Mouse (Mus musculus): ENCODE measurements around the gene Prkca. TPM values are rescaled to one million over a fixed set of nuclear protein-coding genes. Genes with fewer than 3 reads are reported as not detected.

Gene Prkca
- polyA plus RNA-seq, 1 experiment = 5.1 TPM

GRCm38 (mm10) chr11:108297956-108298355 is 45.8 kb downstream of the Prkca start:
- no peak for DNase-seq (ENCODE audit: low read depth)

GRCm38 (mm10) chr11:108295373-108295772 is 48.4 kb downstream of the Prkca start:
- no peak for DNase-seq (ENCODE audit: low read depth)

GRCm38 (mm10) chr11:108294305-108294813 is 49.4 kb downstream of the Prkca start:
- DNase-seq (ENCODE audit: low read depth) = no peak

- no peak for DNase-seq (ENCODE audit: low read depth)
Measured at GRCm38 (mm10) chr11:108293843-108294242, 49.9 kb downstream of the Prkca start.

- no peak for DNase-seq (ENCODE audit: low read depth)
Measured at GRCm38 (mm10) chr11:108289192-108289591, 54.5 kb downstream of the Prkca start.

GRCm38 (mm10) chr11:108287321-108287720 is 56.4 kb downstream of the Prkca start:
- DNase-seq (ENCODE audit: low read depth) = no peak

GRCm38 (mm10) chr11:108285046-108285445 is 58.7 kb downstream of the Prkca start:
- no peak for DNase-seq (ENCODE audit: low read depth)

GRCm38 (mm10) chr11:108282850-108283459 is 60.8 kb downstream of the Prkca start:
- DNase-seq (ENCODE audit: low read depth) = no peak

GRCm38 (mm10) chr11:108279748-108280373 is 63.9 kb downstream of the Prkca start:
- no peak for DNase-seq (ENCODE audit: low read depth)

- no peak for DNase-seq (ENCODE audit: low read depth)
Measured at GRCm38 (mm10) chr11:108277096-108277495, 66.6 kb downstream of the Prkca start.

GRCm38 (mm10) chr11:108276148-108276547 is 67.6 kb downstream of the Prkca start:
- no peak for DNase-seq (ENCODE audit: low read depth)

- DNase-seq (ENCODE audit: low read depth) = no peak
Measured at GRCm38 (mm10) chr11:108274046-108274445, 69.7 kb downstream of the Prkca start.

GRCm38 (mm10) chr11:108273415-108273965 is 70.2 kb downstream of the Prkca start:
- no peak for DNase-seq (ENCODE audit: low read depth)

- DNase-seq (ENCODE audit: low read depth) = no peak
Measured at GRCm38 (mm10) chr11:108272601-108273414, 70.9 kb downstream of the Prkca start.

GRCm38 (mm10) chr11:108271305-108271704 is 72.4 kb downstream of the Prkca start:
- no peak for DNase-seq (ENCODE audit: low read depth)

GRCm38 (mm10) chr11:108269516-108269915 is 74.2 kb downstream of the Prkca start:
- DNase-seq (ENCODE audit: low read depth) = no peak

- DNase-seq (ENCODE audit: low read depth) = no peak
Measured at GRCm38 (mm10) chr11:108268421-108269322, 75.1 kb downstream of the Prkca start.

- DNase-seq (ENCODE audit: low read depth) = peak; percentile 55
Measured at GRCm38 (mm10) chr11:108267825-108268224, 75.9 kb downstream of the Prkca start.

- DNase-seq (ENCODE audit: low read depth) = no peak
Measured at GRCm38 (mm10) chr11:108267066-108267465, 76.7 kb downstream of the Prkca start.

GRCm38 (mm10) chr11:108263868-108264267 is 79.9 kb downstream of the Prkca start:
- no peak for DNase-seq (ENCODE audit: low read depth)

GRCm38 (mm10) chr11:108263406-108263805 is 80.3 kb downstream of the Prkca start:
- DNase-seq (ENCODE audit: low read depth) = no peak
